Mouse (Mus musculus) MEL-GATA-1-ER (cell line): ENCODE results near the gene Tnf.
"Not testable (repeated sequence)": the region's sequence is repeated elsewhere in the genome, so short reads cannot be mapped to it uniquely, and the experiment has no call there.

Experiments used
- DNase-seq: peaks from one replicate; pipeline ENCODE4 v3.0.0-alpha.2; 2012; ENCODE audit warnings: low read depth; ENCODE audit errors: extremely low read depth

The Tnf gene

DNA sequence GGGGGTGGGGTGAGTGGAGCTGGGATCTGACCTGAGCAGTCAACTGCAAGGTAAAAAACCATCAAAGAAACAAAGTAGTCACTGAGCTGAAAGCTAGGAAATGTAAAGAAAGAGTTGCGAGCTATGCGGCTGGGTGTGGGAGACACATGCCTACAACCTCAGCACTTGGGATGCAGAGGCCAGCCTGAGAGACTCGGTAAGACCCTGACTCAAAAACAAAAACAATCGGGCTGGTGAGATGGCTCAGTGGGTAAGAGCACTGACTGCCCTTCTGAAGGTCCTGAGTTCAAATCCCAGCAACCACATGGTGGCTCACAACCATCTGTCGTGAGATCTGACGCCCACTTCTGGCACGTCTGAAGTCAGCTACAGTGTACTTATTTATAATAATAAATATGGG is 32.3 kb upstream of the Tnf start:
- DNase-seq = not testable (repeated sequence)

DNA sequence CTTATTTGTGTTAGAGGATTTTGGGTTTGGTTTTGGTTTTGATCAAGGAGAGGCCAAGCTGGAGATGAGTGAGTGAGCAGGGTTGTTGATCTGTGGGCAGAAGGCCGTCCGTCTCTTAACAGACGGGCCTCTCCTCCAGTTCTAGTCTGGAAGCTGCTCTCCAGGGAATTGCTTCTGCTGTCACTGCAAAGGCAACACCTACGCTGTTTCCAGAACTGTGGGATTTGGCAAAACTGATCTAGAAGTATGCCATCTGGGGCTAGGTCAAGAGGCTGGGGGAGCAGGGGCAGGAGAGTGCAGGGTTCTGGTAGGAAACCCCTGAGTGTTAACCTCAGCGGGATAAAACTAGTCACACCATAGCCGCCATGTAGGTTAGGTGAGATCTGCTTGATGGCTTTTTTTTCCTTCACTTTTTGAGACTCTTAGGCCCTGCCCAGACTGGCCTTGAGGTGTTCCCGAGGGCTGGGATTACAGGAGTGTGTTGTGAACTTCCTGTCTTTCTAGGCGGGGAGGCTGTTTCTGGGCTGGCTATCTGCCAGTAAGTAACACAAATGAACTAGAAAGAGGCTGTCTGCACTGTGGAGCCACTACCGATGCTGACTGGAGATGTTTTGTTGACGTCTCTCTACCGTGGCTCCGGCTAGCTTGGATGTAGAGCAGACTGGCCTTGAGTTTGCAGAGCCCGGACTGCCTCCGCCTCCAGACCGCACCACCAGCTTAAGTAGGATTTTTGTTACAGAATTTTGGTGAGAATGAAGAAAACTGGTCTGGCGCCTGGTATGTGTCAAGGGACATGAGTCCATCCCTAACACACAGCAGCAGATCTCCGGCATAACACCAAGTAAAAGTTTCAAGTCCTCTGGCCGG is 31.5 kb upstream of the Tnf start, which contains the start of gene Atp6v1g2:
TSS of gene Atp6v1g2 (plus strand) at position 547 of the 867 bp plus-strand sequence.
- DNase-seq = no peak

DNA sequence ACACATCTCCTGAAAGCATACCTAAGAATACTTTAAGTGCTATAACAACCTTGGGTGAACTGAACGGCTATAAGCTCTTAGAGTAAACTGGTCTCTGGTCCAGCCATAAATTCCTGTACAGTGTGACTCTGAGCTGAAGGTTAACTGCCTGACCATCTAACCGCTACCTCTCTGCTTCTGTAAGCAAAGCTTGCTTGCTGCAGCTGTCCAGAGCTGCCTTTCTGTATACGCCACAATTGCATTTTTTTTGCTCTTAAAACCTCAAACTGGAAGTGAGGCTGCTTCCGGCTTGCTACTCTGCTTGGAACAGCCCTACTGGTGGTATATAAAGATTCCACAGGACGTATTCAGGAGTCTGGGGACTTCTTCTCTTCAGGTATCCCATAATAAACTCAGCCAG is 30.9 kb upstream of the Tnf start:
- no peak for DNase-seq

DNA sequence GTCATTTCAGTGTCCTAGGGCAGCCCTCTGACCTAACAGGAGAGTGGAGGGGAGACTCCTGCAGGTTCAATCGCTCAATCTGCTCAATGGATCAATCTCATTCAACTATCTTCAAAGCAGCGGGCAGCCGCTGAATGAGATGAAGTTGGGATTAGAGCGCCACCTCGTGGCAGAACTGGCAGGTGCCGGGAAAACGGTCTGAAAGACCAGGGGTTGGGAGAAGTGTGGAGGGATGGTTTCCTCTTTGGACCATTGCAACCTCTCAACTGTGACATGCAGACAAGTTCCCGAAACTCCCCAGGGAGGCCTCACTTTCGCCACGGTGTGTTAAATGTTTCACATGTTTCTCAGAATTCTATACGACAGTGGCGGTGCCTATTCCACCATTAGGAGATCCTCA is 30.2 kb upstream of the Tnf start:
- no peak for DNase-seq

DNA sequence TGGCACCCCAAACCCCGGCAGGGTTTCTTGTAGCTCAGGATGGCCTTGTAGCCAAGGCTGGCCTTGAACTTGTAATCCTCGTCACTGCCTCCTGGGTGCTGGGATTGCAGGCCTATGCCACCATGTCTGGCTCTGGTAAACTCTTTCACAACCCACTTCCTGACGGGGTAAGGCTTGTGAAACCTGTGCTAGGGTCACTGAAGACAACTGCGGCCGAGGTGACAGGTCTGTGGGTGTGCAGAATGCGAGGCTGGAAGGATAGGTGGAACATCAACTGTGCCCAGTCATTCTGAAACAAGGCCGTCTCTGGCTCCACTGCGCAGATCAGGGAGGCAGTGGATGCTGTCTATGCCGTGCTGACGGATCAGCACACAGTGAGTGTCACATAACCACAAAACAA is 29.2 kb upstream of the Tnf start:
- no peak for DNase-seq

DNA sequence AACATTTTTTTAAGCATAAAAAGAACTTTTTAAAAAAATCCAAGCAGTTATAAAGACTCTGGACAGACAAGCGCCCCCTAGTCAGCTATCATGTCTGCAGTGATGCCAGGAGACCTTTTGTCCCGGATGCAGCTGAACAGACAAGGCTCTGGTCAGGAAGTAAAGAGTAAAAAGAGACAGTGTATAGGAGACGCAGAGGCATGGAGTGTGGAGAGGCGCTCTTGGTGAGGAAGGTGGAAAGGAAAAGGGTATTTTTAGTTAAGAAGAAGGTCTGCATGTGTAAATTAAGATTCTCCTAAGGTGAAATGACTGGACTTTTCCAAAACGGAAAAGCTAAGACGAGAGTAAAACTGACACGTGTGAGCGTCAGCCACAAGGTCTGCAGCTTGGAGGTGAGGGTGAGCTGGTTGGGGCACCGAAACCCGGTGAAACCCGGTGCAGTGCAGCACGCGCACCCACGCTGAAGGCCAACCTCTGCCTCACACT is 24.8 kb upstream of the Tnf start:
- DNase-seq = no peak

DNA sequence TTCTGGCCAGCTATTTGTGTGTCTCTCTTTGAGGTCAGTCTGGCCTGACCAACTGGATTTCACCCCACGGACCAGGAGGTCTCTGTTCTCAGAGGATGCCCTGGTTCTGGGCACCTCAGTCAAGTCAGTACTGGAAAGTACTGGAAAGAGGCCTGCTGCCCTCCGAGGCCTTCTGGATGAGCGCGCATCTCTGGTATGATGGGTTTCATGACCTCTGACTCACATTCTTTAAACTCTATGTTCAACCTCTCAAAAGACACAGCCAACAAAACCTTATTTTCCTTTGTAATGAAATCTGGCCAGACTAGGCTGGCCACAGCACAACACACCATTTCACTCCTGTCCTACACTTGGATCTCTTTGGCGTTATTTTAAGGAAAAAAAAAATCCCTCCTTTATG is 23.6 kb upstream of the Tnf start:
- DNase-seq = no peak

DNA sequence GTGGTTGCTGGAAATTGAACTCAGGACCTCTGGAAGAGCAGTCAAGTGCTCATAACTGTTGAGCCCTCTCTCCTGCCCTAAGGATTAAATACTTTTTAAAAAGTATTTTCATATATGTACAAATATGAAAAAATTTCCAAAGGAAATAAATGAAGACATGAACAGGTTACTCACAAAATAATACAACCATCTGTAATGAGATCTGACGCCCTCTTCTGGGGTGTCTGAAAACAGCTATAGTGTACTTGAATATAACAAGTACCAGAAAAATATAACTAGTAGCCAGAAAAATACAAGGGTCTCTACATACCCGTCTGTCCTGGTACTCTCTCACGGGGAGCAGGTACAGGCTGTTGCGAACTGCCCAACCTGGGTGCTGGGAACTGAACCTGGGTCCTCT is 22.8 kb upstream of the Tnf start:
- no peak for DNase-seq

DNA sequence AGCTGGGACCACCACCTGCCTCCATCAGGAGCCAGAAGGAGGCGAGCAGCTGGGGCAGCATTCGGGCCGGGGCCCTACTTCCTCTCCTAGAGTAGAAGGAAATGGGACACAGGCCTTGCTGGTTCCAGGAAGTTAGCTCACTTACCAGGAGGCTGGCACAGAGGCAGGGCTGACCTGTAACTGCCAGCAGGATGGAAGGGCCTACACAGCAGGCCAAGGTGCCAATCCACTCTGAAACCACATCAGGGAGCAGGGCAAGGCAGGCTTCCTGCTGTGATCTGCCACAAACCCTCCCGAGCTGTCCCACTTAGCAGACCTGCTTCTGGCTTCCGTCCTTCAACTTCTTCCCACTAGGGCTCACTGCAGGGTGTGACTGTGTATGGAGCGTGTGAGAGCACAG is 20.5 kb upstream of the Tnf start:
- no peak for DNase-seq

DNA sequence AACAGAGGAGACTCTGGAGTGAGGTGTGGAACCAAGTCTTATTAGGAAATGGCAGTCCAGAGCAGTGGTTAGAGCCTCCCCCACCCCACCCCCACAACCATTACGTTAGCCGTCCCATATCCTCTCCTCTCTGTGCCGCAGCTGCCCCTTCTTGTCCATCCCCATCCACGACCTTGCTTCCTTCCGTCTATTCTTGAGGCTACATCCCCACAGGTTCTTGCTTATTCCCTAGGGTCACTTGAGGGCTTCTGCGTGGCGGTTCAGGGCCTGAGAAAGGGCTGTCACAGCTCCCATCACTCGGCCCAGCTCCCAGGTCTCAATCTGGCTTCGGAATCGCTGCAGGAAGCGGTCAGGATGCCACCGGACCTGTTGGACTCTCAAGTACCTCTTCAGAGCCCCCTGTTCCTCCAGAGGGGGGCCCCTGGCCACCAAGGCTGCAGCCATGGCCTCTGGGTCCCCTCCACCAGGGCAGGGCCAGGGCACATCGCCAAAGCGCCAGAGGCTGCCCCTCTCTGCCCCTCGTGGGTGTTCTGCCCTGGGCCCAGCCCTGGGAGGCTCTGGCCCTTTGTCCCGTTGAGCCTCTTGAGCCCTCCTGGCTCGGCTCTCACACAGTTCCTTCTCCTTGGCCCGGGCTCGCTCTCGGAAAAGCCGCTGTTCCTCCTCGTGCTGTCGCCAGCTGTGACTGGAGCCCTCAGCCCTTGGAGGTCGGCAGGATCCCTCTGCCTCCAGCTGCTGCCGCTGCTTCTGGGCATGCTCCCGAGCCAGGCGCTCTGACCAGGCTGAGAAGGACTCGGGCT is 18.5 kb upstream of the Tnf start, which contains the start of gene Gm16181:
TSS of gene Gm16181 (plus strand) at position 679 of the 797 bp plus-strand sequence.
- DNase-seq = no peak

DNA sequence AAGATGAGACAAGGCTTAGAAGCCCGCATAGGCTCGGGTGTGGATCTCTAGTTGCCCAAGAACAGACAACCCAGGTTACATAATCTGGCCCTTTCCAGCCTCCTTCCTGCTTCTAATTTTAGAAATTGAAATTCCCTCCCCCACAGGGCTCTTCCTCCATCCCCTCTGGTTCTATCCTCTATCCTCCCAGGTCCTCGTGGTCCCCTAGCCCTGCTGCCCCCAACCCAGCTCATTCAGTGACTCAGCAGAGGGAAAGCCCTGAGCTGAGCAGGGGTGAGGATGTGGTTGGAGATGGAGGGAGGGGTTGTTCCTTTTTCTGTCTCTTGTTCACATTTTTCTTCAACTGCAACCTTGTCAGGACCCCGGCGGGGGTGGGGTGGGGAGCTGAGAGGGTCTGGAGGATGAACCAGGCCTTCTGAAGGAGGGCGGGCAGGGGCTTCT is 17.8 kb upstream of the Tnf start:
- no peak for DNase-seq

DNA sequence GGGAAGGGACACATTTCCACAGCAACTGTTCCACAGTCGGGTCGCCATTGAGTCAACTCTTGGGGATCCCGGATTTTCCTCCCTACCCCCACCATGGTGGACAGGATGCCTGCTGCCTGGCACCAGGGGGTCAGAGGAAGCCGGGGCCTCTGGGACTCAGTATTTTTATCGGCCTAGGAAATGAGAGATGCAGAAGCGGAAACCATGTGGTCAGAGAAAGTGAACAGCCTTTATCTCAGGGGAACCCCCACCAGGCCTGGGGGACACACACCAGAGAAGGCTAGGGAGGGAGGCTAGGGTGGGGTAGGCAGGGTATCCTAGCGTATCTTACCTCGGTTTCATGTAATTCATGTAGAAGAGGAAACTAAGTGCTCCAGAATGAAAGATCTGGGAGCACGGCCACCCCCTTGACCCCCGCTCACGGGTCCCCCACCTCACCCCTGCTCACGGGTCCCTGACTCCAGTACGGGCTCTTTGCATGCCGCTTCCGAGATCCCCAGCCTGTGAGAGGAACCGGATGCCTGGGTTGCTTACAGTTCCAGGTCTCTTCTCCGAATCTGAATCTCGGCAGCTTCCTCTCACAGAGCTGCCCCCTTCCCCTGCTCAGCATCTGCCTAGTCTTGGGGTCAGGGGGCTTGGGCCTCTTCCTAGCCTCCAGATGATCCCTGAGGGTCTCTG is 16.8 kb upstream of the Tnf start:
- peak; percentile 46 for DNase-seq

DNA sequence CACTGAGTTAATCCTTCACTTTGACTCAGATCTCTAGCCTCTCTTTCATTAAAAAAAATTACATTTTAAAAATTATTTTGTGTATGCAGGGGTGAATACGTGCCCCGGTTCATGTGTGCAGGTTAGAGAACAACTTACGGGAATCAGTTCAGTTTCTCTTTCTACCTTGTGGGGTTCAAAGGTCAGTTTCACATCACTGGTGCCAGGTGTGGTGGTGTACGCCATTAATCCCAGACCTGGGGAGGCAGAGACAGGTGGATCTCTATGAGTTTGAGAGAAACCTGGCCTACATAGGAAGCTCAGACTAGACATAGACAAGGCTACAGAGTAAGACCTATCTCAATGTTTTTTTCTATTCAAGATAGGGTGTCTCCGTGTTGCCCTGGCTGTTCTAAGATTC is 11.3 kb upstream of the Tnf start:
- no peak for DNase-seq

DNA sequence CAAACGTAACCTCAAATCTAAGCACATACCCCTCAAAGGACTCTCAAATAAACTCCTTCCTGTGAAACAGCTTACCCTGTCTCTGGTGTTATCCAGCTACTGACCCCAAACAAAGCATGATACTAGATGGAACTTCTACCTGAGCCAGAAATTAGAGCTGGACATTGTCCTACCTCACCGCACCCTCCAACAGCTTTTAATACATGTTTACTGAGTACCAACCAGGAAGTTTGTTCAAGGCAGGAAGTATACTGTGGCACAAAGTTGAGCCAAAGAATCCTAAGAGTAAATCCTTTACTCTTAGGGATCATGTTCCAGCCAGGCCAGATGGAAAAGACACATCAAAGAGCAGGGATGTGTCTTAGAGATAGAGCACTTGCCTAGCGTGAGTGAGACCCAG is 8.8 kb upstream of the Tnf start:
- DNase-seq = no peak

DNA sequence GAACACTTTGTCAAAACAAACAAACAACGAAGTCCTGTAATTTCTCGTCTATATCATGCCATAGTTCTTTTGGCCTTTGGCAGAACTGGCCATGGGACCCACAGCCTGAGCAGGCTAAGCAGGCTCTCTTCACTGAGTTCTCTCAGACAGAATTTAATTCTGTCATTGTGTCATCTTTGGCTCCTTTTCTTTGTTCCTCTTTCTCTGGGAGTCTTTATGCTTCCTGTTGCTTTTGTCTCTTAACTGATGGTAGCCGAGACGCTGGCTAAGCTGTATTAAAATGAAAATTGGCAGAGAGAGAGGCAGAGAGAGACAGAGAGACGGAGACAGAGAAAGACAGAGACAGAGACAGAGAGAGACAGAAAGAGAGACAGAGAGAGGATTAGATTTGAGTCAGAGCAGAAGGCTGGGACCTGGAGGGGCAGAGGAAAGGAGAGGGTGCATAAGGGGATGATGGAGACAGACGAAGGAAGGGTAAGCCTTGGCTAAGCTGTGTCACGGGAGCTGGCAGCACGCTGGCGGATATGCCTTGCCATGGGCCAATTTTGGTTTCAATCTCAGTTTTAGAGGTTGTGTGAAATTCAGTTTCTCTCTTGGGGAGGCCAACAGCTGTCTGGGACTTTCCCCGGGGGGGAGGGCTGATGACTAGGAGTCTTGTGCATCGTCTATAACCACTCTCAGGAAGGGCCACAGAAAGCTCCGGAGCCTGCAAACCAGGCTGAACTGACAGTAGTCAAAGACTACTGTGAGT is 8.2 kb upstream of the Tnf start:
- peak; percentile 60 for DNase-seq

DNA sequence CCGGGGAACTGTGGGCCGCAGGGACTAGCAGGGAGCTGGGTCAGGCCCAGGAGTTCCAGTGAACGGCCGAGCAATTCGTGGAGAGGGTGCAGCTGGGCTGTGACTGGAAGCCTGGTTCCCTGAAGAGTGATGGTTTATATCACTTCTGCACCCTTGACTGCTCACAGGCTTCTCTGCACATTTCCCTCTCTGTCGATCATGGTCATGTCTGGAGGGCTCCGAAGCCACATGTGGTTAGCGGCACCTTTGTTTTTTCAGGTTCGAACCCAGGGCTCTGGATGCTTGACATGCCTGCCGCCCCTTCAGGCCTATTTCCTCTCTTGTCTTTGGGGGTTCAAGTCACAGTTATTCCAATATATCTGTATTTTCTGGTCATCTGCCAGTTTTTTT is 3.6 kb upstream of the Tnf start:
- DNase-seq = no peak

DNA sequence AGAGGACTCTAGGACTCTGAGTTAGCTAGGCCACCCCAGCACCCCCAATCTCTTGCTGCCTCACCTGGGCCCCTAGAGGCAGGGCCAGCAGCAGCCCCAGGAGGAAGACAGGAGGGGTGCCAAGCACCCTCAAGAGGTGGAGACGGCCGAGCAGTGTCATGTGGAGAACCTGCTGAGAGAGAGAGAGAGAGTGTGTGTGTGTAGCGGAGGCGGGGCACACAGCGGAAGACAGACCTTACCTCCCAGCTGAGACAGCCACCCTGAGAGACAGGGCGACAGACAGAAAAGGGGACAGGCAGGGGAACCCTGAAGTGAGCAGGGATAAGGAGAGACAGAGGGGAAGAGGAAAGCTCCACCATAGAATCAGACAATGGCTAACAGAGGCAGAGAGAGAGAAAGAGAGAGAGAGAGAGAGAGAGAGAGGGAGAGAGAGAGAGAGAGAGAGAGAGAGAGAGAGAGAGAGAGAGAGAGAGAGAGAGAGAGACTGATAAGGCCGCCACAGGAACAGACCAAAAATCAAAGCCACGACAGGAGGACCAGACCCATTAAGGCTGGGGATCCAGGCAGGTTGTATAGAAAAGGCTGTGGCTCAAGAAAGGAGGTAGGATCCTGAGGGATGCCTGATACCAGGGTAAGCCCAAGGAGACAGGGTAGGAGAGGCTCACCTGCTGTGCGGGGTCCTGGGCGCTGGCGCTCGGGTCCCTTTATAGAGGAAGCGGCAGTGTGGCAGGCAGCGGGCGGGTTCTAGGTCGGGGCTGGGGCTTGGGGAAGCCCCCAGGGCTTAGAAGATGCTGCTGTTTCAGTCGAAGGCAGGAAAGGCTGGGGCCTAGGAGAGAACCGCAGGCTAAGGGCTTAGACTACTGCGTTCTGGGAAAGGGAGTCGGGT is 2.9 kb upstream of the Tnf start, which contains the start of gene Lta:
TSS of gene Lta (minus strand) at position 858 of the 886 bp plus-strand sequence.
- no peak for DNase-seq

DNA sequence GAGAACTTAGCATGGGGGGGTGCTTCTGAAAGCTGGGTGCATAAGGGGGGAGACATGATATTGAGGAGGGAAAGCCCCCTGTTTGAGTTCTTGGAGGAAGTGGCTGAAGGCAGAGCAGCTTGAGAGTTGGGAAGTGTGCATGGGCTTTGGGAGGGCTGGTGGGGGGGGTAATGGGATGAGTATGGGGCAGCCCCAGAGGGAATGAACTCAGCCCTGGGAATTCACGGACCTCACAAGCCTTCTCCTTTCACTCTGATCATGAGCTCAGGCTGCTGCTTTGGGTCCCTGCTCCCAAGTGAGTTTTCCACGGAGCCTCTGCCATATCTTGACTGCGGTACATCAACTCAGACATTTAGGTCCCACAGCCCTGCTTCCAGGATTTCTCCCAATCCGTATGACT is 635 bp upstream of the Tnf start:
- DNase-seq = no peak

DNA sequence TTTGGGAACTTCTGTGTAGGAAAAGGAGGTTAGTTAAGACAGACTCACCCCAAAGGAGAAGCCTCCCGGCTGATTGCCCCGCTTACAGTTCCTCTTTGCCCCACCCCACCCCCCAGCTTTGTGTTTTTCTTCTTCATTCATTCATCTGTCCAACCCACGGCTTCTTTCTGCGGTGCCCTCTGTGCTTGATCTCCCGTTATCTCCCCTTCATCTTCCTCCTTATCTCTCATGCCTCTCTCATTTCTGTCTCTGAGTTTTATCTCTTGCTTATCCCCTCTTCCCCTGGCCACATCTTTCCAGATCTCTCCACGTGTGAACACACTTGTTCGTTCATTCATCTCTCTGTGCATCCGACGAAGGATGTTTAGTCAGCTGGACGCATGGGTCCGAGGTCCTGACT is 679 bp downstream of the Tnf start:
- DNase-seq = no peak

DNA sequence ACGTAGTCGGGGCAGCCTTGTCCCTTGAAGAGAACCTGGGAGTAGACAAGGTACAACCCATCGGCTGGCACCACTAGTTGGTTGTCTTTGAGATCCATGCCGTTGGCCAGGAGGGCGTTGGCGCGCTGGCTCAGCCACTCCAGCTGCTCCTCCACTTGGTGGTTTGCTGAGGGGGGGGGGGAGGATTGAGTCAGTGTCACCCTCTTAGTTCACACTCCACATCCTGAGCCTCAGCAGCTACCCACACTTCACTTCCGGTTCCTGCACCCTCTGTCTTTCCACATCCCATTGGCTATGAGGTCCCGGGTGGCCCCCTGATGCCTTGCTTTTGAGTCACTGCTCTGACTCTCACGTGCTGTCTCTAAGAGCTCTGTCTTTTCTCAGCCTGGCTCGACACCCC is 1.4 kb downstream of the Tnf start:
- no peak for DNase-seq
